Mouse (Mus musculus): ENCODE data around the gene Slc12a3.

DNA sequence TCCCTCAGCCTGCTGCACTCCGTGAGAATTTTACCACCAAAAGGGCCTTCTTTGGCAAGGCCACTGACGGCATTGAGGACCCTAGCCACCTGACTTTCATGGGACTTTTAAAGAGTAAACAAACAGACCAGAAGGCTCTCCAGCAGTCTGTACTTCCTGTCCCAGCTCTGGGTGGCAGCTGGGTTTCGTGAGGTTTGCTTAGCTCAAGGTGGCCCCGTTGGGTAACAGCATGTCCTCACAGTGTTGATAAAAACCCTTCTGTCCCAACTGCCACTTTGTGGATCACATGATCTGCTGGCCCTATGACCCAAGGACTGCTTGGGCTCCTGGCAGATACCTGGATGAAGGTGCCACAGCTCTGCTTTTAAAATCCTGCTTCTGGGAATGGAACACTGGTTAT lies 25.6 kb downstream of the Slc12a3 start:
- TF ChIP-seq CTCF (conservative IDR thresholded peaks at IDR 0.05; ENCODE audit: insufficient read depth, insufficient read length, low read depth, low read length), result no peak
- TF ChIP-seq POLR2A (IDR thresholded peaks at IDR 0.05; ENCODE audit: low read depth, low read length), result no peak

Data from kidney, adult 2 months (tissue).